Mouse (Mus musculus) embryo, embryonic 9.5 days (tissue): ENCODE measurements around the gene Gabrg1.
A peak's percentile ranks its signal among the peaks of the same experiment; 100 is the strongest.

Experiments
- DNase-seq: peaks from one replicate; pipeline ENCODE4 v3.0.0-alpha.2; 2017; ENCODE audit errors: extremely low spot score

Gene Gabrg1

DNA sequence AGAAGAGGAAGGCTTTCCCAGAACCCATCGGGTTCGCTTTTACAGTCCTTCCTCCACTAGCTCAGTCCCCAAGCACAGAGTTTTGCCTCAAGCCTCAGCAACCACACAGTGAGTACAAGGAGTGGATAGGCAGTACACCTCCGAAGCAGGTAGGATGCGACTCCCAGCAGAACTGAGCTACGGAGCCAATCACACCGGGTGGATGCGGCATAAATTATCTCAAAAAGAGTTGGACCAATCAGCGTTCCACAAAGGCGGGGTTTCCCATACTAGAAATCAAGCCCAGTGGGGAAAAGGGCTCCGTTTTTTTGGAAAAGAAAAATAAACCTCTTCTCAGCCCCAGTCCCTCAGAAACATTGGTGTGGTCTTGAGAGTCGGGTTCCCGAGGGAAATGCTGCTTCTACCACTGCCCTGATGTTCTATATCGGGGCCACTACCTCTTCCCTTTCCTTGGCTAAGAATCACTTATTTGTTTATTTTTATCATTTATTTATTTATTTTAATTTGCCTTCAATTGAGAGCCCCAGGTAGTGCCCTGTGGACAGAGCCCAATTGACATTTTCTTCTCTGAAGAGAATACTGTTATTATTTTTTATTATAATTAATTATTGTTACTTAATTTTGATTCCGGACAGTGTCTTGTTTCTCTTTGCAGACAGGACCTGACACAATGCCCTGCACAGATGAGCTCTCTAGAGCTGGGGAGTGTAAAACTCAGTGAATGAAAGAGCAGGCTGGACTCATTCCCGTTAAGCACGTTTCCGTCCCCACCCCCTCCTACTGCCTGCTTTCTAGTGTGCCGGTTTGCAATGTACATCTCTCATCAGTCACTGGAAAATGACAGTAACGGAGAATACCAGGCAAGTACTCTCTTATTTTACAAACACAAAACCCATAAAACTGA is at the start of gene Gabrg1:
Gene Gabrg1, minus strand, starts transcription at position 426 of the 904 bp plus-strand sequence.
- DNase-seq = peak; percentile 58

DNA sequence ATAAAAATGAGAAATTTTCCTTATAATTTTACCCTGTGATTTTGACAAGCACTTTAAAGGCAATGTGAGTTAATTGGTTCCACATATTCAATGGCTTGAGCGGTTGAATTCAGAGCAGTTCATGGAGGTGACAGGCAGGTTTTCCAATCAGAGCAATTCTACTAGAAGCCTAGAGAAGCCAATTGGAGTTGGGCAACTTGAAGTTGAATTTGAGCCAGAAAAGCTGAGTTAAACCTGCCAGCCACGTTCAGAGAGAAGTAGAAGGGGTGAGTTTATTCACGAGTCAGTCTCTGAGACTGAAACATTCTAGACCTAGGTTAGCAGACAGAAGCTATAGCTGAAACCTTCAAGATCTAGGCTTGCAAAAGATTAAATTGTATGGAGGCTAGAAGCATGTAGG is 41.6 kb upstream of the Gabrg1 start:
- DNase-seq = no peak

DNA sequence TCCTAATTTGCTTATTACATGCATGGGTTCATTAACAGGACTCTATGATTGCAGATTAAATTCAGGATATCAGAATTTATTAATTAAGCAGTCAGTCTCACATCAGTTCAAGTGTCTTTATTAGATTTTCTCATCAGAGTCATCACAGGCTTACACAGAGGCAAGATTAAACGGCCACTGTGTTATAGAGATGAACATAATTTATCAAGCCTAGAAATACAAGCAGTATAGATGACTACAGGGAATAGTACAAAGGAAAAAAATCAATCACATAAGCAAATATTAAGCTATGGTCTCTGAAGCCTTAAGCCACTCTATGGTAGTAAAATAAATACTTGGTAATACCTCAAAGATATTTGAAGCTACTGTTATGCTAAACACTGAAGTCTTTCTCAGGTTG is 27.7 kb upstream of the Gabrg1 start:
- no peak for DNase-seq

DNA sequence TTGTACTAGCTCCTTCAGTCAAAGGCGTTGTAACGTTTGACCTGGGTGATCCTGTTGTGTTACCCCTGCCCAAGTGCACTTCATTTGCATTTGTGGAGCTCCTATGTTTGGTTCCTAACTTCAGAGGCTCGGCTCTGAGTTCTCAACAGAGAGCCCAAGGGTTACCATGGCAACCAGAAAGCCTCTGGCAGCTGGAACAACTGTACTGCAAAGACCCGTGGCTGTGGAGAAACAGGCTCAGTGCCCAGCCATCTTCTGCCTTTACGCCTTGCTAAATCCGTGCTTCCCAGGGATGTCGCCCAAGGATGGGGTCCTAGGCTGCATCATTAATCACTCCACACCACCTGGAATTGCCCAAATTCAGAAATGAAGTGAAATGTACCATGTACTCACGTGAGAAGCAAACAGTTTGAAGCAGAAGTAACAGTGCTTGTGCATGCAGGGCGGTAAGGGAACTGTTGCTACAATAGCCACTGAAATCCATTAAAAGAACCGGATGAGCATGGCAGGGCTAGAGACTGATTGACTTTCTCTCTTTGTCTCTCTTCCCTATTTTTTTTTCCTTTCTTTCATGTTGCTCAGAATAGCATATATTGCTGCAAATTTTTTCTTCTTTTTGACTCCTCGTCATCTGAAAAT is 798 bp upstream of the Gabrg1 start:
- DNase-seq = peak; percentile 73

DNA sequence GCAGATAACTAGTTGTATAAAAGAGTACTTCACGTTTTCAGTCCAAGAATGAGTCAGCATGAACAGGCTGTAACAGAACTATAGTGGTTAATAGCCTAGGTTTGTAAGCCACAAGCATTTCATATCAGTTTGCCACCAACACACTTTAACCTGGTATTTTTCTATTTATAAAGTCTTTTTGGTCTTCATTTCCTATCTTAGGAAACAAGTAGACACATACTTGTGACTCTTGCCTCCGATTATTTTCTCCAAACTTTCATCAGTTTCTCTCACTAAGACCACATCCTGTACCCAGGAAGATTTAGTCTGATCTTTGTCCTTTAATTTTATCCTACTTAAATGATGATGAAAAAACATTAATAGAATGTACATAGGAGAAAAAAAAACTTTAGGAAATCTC is 23.7 kb downstream of the Gabrg1 start:
- DNase-seq = no peak

DNA sequence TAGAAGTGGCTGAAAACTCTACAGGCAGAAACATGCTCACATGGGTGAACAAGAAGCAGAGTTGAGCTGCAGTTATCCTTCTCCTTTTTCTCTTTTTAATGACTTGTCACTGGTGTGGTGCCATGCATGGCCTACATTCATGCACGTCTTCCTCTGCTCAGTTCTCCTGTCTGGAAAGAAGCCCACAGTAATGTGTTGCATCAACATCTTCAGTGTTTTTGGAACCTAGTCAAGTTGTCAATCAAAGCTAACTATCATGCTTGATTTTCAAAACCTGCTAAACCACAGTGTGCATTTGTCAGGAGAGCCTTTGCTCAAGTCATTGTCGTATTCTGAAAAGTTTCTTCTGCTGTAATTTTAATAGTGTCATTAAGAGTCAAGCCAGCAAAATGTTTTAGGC is 106.3 kb downstream of the Gabrg1 start:
- no peak for DNase-seq

DNA sequence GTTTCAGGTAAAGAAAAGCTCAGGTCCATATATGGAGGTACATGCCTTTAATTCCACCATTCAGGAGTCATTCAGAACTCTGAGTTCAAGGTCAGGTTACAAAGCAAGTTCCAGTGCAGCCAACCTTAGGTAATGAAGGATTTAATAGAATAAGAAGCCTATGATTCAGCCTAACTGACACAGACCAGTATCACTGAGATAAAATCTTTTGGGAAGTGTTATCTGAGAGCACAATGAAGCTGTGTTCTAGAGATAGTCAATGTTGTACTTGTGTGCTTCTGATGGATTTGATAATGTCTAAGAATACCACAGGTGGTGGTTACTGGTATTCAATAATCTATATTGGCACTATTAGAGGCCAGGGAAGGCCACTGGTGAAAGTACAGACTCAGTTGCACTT is 138.1 kb downstream of the Gabrg1 start:
- DNase-seq = no peak
